In genomic region chr9:67045966-67046602, GRCm38 (mm10) we compare ENCODE assay signal across 12 mouse cellular contexts. TPM values are rescaled to one million over a fixed set of nuclear protein-coding genes. Genes with fewer than 3 reads are reported as not detected.
A peak's percentile ranks its signal among the peaks of the same experiment; 100 is the strongest.
DNase-seq lines count a peak whose midpoint lies in the region; ATAC-seq and TF ChIP-seq lines count a peak whose summit lies in the region.
"Had no signal": no experiment of that assay in that cellular context is flagged by ENCODE, and none has a peak within 500 bp of the region (broad histone marks: within the 10 kb centered on the region; RNA-seq: fewer than 3 reads in every experiment).

No protein-coding gene starts in this region.

- WGBS in forebrain, embryonic 11.5 days: 8% methylated on average over 5 of the region's 5 CpGs
- WGBS in forebrain, embryonic 15.5 days: 9% methylated on average over 5 of the region's 5 CpGs
- WGBS in embryonic facial prominence, embryonic 15.5 days: 6% methylated on average over 5 of the region's 5 CpGs
- WGBS in midbrain, embryonic 14.5 days: 10% methylated on average over 5 of the region's 5 CpGs

- peak overlapping the region; percentile 24; the same call in 1 of the 2 replicates for H3K4me2 ChIP-seq in forebrain, embryonic 11.5 days (ENCODE audit: low read depth, low read length, severe bottlenecking)
- H3K4me2 ChIP-seq in forebrain, embryonic 15.5 days (replicated peaks): no peak overlapping the region
- peak overlapping the region; percentile 69 for H3K4me2 ChIP-seq in embryonic facial prominence, embryonic 15.5 days (replicated peaks)
- no peak overlapping the region for H3K4me2 ChIP-seq in midbrain, embryonic 14.5 days (ENCODE audit: low read length)
- H3K4me2 ChIP-seq: liver, embryonic 15.5 days had no signal

- H3K27ac ChIP-seq in forebrain, embryonic 11.5 days (ENCODE audit: low read depth, low read length): no peak overlapping the region
- H3K27ac ChIP-seq in forebrain, embryonic 15.5 days (replicated peaks): no peak overlapping the region
- peak overlapping the region; percentile 71; the same call in 1 of the 2 replicates for H3K27ac ChIP-seq in left cerebral cortex, adult 2 months
- H3K27ac ChIP-seq in embryonic facial prominence, embryonic 15.5 days (replicated peaks): peak overlapping the region; percentile 91; the same call in 1 of the 2 replicates
- no peak overlapping the region for H3K27ac ChIP-seq in midbrain, embryonic 14.5 days (replicated peaks; ENCODE audit: low read depth, low read length)
- H3K27ac ChIP-seq: liver, embryonic 15.5 days had no signal

- no peak for ATAC-seq in forebrain, embryonic 11.5 days (replicated peaks; ENCODE audit: low FRiP score)
- ATAC-seq in forebrain, embryonic 15.5 days (replicated peaks): no peak
- ATAC-seq in embryonic facial prominence, embryonic 15.5 days (ENCODE audit: insufficient number of reproducible peaks, low FRiP score, low TSS enrichment, low read depth): no peak
- ATAC-seq in midbrain, embryonic 14.5 days (ENCODE audit: low FRiP score, low TSS enrichment): no peak
- ATAC-seq: forebrain, embryonic 16.5 days had no signal

- H3K9ac ChIP-seq in forebrain, embryonic 11.5 days (ENCODE audit: low read length): no peak overlapping the region
- H3K9ac ChIP-seq in forebrain, embryonic 15.5 days (replicated peaks): no peak overlapping the region
- no peak overlapping the region for H3K9ac ChIP-seq in embryonic facial prominence, embryonic 15.5 days
- H3K9ac ChIP-seq in midbrain, embryonic 14.5 days (replicated peaks; ENCODE audit: low read length): no peak overlapping the region
- H3K9ac ChIP-seq: liver, embryonic 15.5 days had no signal

- peaks cover 28% of the 10 kb centered on the region for H3K27me3 ChIP-seq in forebrain, embryonic 11.5 days (ENCODE audit: control insufficient read depth, insufficient read depth, low read length)
- peaks cover 37% of the 10 kb centered on the region for H3K27me3 ChIP-seq in forebrain, embryonic 15.5 days
- H3K27me3 ChIP-seq in embryonic facial prominence, embryonic 15.5 days: no peaks in the 10 kb centered on the region
- H3K27me3 ChIP-seq in midbrain, embryonic 14.5 days (ENCODE audit: control insufficient read depth, insufficient read depth, low read length): peaks cover 43% of the 10 kb centered on the region

- intact Hi-C loops in left cerebral cortex, adult 2 months (cut with DNase I): loop anchor here (1.0 to 10.0 kb wide), 6 partner anchors 91 to 586 kb away; partner anchors contain the start of gene Rps27l

- H3K4me3 ChIP-seq in forebrain, embryonic 11.5 days (ENCODE audit: low read depth, low read length): 0 out of 2 replicates have a peak overlapping the region, but pooled peaks have one; percentile 5
- H3K4me3 ChIP-seq in forebrain, embryonic 15.5 days: no peak overlapping the region
- H3K4me3 ChIP-seq in left cerebral cortex, adult 2 months: no peak overlapping the region
- H3K4me3 ChIP-seq in embryonic facial prominence, embryonic 15.5 days (replicated peaks): peak overlapping the region; percentile 57
- no peak overlapping the region for H3K4me3 ChIP-seq in midbrain, embryonic 14.5 days (replicated peaks; ENCODE audit: low read depth, low read length)

- no peaks in the 10 kb centered on the region for H3K36me3 ChIP-seq in forebrain, embryonic 11.5 days (ENCODE audit: control insufficient read depth, insufficient read depth, low read length)
- H3K36me3 ChIP-seq in forebrain, embryonic 15.5 days: no peaks in the 10 kb centered on the region
- H3K36me3 ChIP-seq in embryonic facial prominence, embryonic 15.5 days: no peaks in the 10 kb centered on the region
- H3K36me3 ChIP-seq in midbrain, embryonic 14.5 days (ENCODE audit: control insufficient read depth, insufficient read depth, low read length): no peaks in the 10 kb centered on the region
- H3K36me3 ChIP-seq: liver, embryonic 15.5 days had no signal

- TF ChIP-seq CTCF in left cerebral cortex, adult 2 months (IDR thresholded peaks at IDR 0.05): no peak

- no peaks in the 10 kb centered on the region for H3K9me3 ChIP-seq in forebrain, embryonic 11.5 days (ENCODE audit: control insufficient read depth, low read length)
- no peaks in the 10 kb centered on the region for H3K9me3 ChIP-seq in forebrain, embryonic 15.5 days
- no peaks in the 10 kb centered on the region for H3K9me3 ChIP-seq in embryonic facial prominence, embryonic 15.5 days (replicated peaks)
- no peaks in the 10 kb centered on the region for H3K9me3 ChIP-seq in midbrain, embryonic 14.5 days (ENCODE audit: control insufficient read depth, low read length)
- H3K9me3 ChIP-seq: liver, embryonic 15.5 days had no signal

- DNase-seq in forebrain, embryonic 11.5 days (ENCODE audit: low spot score): no peak
- no peak for DNase-seq in left cerebral cortex, adult 2 months (ENCODE audit: extremely low spot score in 1 of 2, low spot score in 2 of 2)
- DNase-seq in left cerebral cortex, adult 18-20 months (ENCODE audit: low spot score in 2 of 2): no peak
- DNase-seq in naive thymus-derived CD4-positive, alpha-beta T cell, adult 2 months (ENCODE audit: low read depth): peak; percentile 10
- DNase-seq in midbrain, embryonic 14.5 days: no peak
- DNase-seq in thymus, postnatal 10 days (ENCODE audit: low spot score in 2 of 2): no peak
- DNase-seq: cerebellum, adult 18-20 months; kidney, postnatal 25 days had no signal

- peaks cover 21% of the 10 kb centered on the region for H3K4me1 ChIP-seq in forebrain, embryonic 11.5 days (replicated peaks; ENCODE audit: control insufficient read depth, insufficient read depth, low read length)
- peaks cover 57% of the 10 kb centered on the region for H3K4me1 ChIP-seq in forebrain, embryonic 15.5 days
- H3K4me1 ChIP-seq in embryonic facial prominence, embryonic 15.5 days: peaks cover 60% of the 10 kb centered on the region
- H3K4me1 ChIP-seq in midbrain, embryonic 14.5 days (ENCODE audit: control insufficient read depth, insufficient read depth, low read length): peaks cover 43% of the 10 kb centered on the region

RNA-seq across cellular contexts. Expression of gene Tpm1, which starts 3.1 kb away (rescaled TPM):
- polyA plus RNA-seq in forebrain, embryonic 11.5 days (2014; fragmentation: Nextera tagmentation; extraction: Ambion mirVana): 320 TPM in 2 replicates
- polyA plus RNA-seq in forebrain, embryonic 15.5 days (2015; fragmentation: Nextera tagmentation; extraction: Ambion mirVana): 118 and 121 TPM in 2 replicates
- total RNA-seq in left cerebral cortex, adult 2 months (2021): 100 to 1,000 TPM; 223 to 236 TPM
- 100 to 1,000 TPM; 234 to 249 TPM for total RNA-seq in left cerebral cortex, adult 18-20 months (2021)
- polyA plus RNA-seq in embryonic facial prominence, embryonic 15.5 days (2015; fragmentation: Nextera tagmentation; extraction: Ambion mirVana): 870 and 880 TPM in 2 replicates
- polyA plus RNA-seq in midbrain, embryonic 14.5 days (2014; fragmentation: Nextera tagmentation; extraction: Ambion mirVana): 96.7 and 124 TPM in 2 replicates

Comparison
In these comparisons a context has a peak if more than half of its experiments do, and no peak if none do; other contexts are left out.
1. H3K4me2 ChIP-seq: peak in forebrain, embryonic 11.5 days (single experiment) and embryonic facial prominence, embryonic 15.5 days (single experiment); none in forebrain, embryonic 15.5 days (single experiment) and midbrain, embryonic 14.5 days (single experiment).
2. H3K4me3 ChIP-seq: peak in forebrain, embryonic 11.5 days (single experiment) and embryonic facial prominence, embryonic 15.5 days (single experiment); none in forebrain, embryonic 15.5 days (single experiment), left cerebral cortex, adult 2 months (single experiment) and midbrain, embryonic 14.5 days (single experiment).
3. H3K27ac ChIP-seq: peak in left cerebral cortex, adult 2 months (single experiment) and embryonic facial prominence, embryonic 15.5 days (single experiment); none in forebrain, embryonic 11.5 days (single experiment), forebrain, embryonic 15.5 days (single experiment) and midbrain, embryonic 14.5 days (single experiment).